Mouse (Mus musculus): ENCODE measurements around the gene Sv2b.

Gene Sv2b

DNA sequence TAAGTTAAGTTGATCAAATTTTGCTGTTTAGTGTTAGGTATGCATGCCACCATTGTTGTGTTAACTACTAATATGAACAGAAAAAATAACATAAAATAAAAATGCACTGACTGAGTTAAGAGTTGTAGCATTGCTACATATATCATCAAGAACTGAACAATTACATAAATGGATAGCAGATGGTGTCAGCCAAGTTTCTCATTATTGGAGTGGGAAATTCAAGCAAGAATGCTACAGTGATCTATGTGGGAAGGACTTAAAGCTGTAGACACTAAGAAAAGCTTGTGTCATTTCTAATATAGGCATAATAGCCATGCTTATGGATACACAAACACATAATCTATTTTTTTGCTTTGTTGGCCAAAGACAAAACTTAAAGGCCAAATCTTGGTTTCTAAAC is 228.9 kb downstream of the Sv2b start:
- DNase-seq = no peak

DNA sequence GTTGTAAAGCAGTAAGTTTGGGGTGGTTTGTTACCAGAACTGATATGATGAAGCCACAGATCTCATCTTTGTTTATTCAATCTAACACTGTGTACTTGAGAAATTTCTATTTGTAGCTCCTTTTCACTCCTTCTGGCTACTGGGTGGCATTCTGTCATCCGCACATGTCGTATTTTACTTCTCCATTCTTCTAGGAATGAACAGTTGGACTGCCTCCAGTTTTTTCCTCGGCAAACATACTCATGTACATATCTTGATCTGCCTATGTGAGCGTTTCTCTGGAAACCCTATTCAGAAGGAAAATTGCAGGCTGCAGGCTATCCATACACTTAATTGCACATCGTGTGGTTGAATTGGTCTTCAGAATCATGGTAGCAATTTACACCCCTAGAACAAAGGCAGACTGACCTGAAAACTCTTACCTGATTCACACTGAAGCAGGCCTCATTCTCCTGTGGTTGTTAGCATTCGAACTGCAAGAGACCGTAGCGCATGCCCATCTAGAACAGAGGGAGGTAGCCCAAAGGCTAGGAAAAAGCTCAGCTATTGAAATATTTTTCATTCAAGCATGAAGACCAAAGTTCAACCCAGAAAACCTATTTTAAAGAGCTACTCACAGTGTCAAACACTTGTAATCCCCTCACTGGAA is 231.4 kb downstream of the Sv2b start:
- DNase-seq = no peak

Measured in embryo, embryonic 11 days (tissue).